Mouse (Mus musculus) left cerebral cortex, postnatal 10 days (tissue): ENCODE measurements around the gene Lce1d. TPM values are rescaled to one million over a fixed set of nuclear protein-coding genes. Genes with fewer than 3 reads are reported as not detected.
"Not testable (repeated sequence)": the region's sequence is repeated elsewhere in the genome, so short reads cannot be mapped to it uniquely, and the experiment has no call there.

ENCODE experiments used
- DNase-seq, 2 experiments: peaks; one replicate each; pipeline ENCODE4 v3.0.0; 2021 to 2022; ENCODE audit warnings: low spot score in 2 of 2, mixed read lengths in 1 of 2; ENCODE audit errors: extremely low spot score in 1 of 2
- intact Hi-C: fragments of 180-260 bp; cut with DNase I; formaldehyde crosslinking; loops from one replicate; pipeline ENCODE4 v1.15.1; 2025
- total RNA-seq, 2 experiments: library from RNA; stranded (reverse); gene quantifications; 2 replicates each; pipeline ENCODE4 v1.2.3; 2021

Gene Lce1d
- total RNA-seq: not detected

- no peak for DNase-seq
- intact Hi-C loops: no loop called here
Observed at GRCm38 (mm10) chr3:92687110-92687509, at the start of gene Lce1d. Gene Lce1d (minus strand): TSS chr3:92687210.

GRCm38 (mm10) chr3:92722631-92723030 is 35.6 kb upstream of the Lce1d start:
- intact Hi-C loops: no loop called here
- DNase-seq: no peak

GRCm38 (mm10) chr3:92720250-92720649 is 33.2 kb upstream of the Lce1d start, which contains the start of gene Lce1f:
Gene Lce1f (minus strand): TSS chr3:92720350.
- DNase-seq: no peak
- intact Hi-C loops: no loop called here

GRCm38 (mm10) chr3:92715122-92715521 is 28.1 kb upstream of the Lce1d start:
- intact Hi-C loops: no loop called here

GRCm38 (mm10) chr3:92708974-92709373 is 22.0 kb upstream of the Lce1d start, which contains the start of gene Lce1e:
Gene Lce1e (minus strand): TSS chr3:92709074.
- intact Hi-C loops: no loop called here
- no peak for DNase-seq

More at GRCm38 (mm10) chr3:92715122-92715521, 28.1 kb upstream of the Lce1d start:
- no peak for DNase-seq

GRCm38 (mm10) chr3:92694613-92695012 is 7.6 kb upstream of the Lce1d start:
- intact Hi-C loops: no loop called here
- DNase-seq: no peak

GRCm38 (mm10) chr3:92691688-92692087 is 4.7 kb upstream of the Lce1d start:
- DNase-seq: no peak
- intact Hi-C loops: no loop called here

- DNase-seq: peak in 1 of 2 experiments; percentile 37
- intact Hi-C loops: not testable (repeated sequence)
Observed at GRCm38 (mm10) chr3:92689154-92689553, 2.1 kb upstream of the Lce1d start.

- no peak for DNase-seq
- intact Hi-C loops: no loop called here
Observed at GRCm38 (mm10) chr3:92678947-92679346, 8.1 kb downstream of the Lce1d start, which contains the start of gene Lce1c. Gene Lce1c (plus strand): TSS chr3:92679247.

GRCm38 (mm10) chr3:92670215-92670614 is 16.8 kb downstream of the Lce1d start, which contains the start of gene Lce1a2:
Gene Lce1a2 (minus strand): TSS chr3:92670315.
- DNase-seq: no peak
- intact Hi-C loops: no loop called here

GRCm38 (mm10) chr3:92656826-92657225 is 30.2 kb downstream of the Lce1d start, which contains the start of gene Lce1b:
Gene Lce1b (minus strand): TSS chr3:92656926.
- DNase-seq: no peak
- intact Hi-C loops: no loop called here

- DNase-seq: no peak
- intact Hi-C loops: no loop called here
Observed at GRCm38 (mm10) chr3:92648207-92648606, 38.8 kb downstream of the Lce1d start, which contains the start of gene Lce1a1. Gene Lce1a1 (minus strand): TSS chr3:92648307.

- intact Hi-C loops: no loop called here
- DNase-seq: no peak
Observed at GRCm38 (mm10) chr3:92639854-92640253, 47.2 kb downstream of the Lce1d start.

- intact Hi-C loops: no loop called here
- no peak for DNase-seq
Observed at GRCm38 (mm10) chr3:92638653-92638991, 48.4 kb downstream of the Lce1d start.

GRCm38 (mm10) chr3:92637745-92638652 is 49.0 kb downstream of the Lce1d start:
- intact Hi-C loops: no loop called here
- DNase-seq: no peak

Other genes starting within 250 kb of the Lce1d start
- not detected for gene Sprr1b, start 248.4 kb downstream of the Lce1d start, total RNA-seq
- not detected for gene Sprr3, start 228.5 kb downstream of the Lce1d start, total RNA-seq
- not detected for gene Sprr1a, start 201.3 kb downstream of the Lce1d start, total RNA-seq
- gene Sprr4, start 186.7 kb downstream of the Lce1d start, total RNA-seq: not detected
- not detected for gene 2310046K23Rik, start 152.7 kb downstream of the Lce1d start, total RNA-seq
- not detected for gene Ivl, start 113.5 kb downstream of the Lce1d start, total RNA-seq
- gene Smcp, start 98.2 kb downstream of the Lce1d start, total RNA-seq: not detected
- not detected for gene 2210017I01Rik, start 79.7 kb downstream of the Lce1d start, total RNA-seq
- not detected for gene Lce6a, start 65.5 kb downstream of the Lce1d start, total RNA-seq
- not detected for gene Lce1a1, start 38.9 kb downstream of the Lce1d start, total RNA-seq
- not detected for gene Lce1b, start 30.3 kb downstream of the Lce1d start, total RNA-seq
- gene Lce1a2, start 16.9 kb downstream of the Lce1d start, total RNA-seq: not detected
- not detected for gene Lce1c, start 8.0 kb downstream of the Lce1d start, total RNA-seq
- not detected for gene Lce1e, start 21.9 kb upstream of the Lce1d start, total RNA-seq
- gene Lce1f, start 33.1 kb upstream of the Lce1d start, total RNA-seq: not detected
- gene Gm38119, start 51.9 kb upstream of the Lce1d start, total RNA-seq: not detected
- gene Lce1g, start 65.1 kb upstream of the Lce1d start, total RNA-seq: not detected
- gene Lce1h, start 77.9 kb upstream of the Lce1d start, total RNA-seq: not detected
- not detected for gene Lce1i, start 91.7 kb upstream of the Lce1d start, total RNA-seq
- not detected for gene Lce1j, start 103.3 kb upstream of the Lce1d start, total RNA-seq
- not detected for gene Lce1k, start 120.7 kb upstream of the Lce1d start, total RNA-seq
- gene Kprp, start 140.0 kb upstream of the Lce1d start, total RNA-seq: not detected
- not detected for gene Lce1l, start 164.1 kb upstream of the Lce1d start, total RNA-seq
- not detected for gene 2310050C09Rik, start 183.0 kb upstream of the Lce1d start, total RNA-seq
- not detected for gene Lce3a, start 239.0 kb upstream of the Lce1d start, total RNA-seq
- gene Lce3b, start 245.8 kb upstream of the Lce1d start, total RNA-seq: not detected